Mouse (Mus musculus) brown adipose tissue, adult 24 weeks (tissue): ENCODE data around the gene Frs2. TPM values are rescaled to one million over a fixed set of nuclear protein-coding genes. Genes with fewer than 3 reads are reported as not detected.

ENCODE experiments used
- polyA plus RNA-seq: library from polyadenylated mRNA; stranded (reverse); fragments of >200 nt; gene quantifications from 2 replicates; pipeline ENCODE4 v1.2.4, GENCODE M21; 2012; ENCODE audit not compliant: missing spikeins, insufficient read depth, insufficient read length

The Frs2 gene
- polyA plus RNA-seq, 1 experiment: 10.5 TPM

Other genes with a start within 250 kb of the Frs2 start
- gene Rab3ip, start 197.8 kb downstream of the Frs2 start, polyA plus RNA-seq: 26.0 and 30.4 TPM in 2 replicates
- gene Gm10271, start 175.9 kb downstream of the Frs2 start, polyA plus RNA-seq: not detected in 2 replicates
- not detected in 2 replicates for gene Best3, start 162.2 kb downstream of the Frs2 start, polyA plus RNA-seq
- not detected in 2 replicates for gene Lrrc10, start 103.2 kb downstream of the Frs2 start, polyA plus RNA-seq
- 141 and 156 TPM in 2 replicates for gene Cct2, start 84.7 kb downstream of the Frs2 start, polyA plus RNA-seq
- gene Yeats4, start 76.0 kb upstream of the Frs2 start, polyA plus RNA-seq: 18.2 and 24.4 TPM in 2 replicates
- not detected in 2 replicates for gene 9530003J23Rik, start 90.2 kb upstream of the Frs2 start, polyA plus RNA-seq
- 168 and 210 TPM in 2 replicates for gene Lyz2, start 133.8 kb upstream of the Frs2 start, polyA plus RNA-seq
- gene Lyz1, start 144.3 kb upstream of the Frs2 start, polyA plus RNA-seq: 6.1 and 6.7 TPM in 2 replicates
- 12.6 and 17.3 TPM in 2 replicates for gene Cpsf6, start 231.5 kb upstream of the Frs2 start, polyA plus RNA-seq